Mouse (Mus musculus) induced T-regulatory cell, adult 2 months (primary cell): ENCODE data around the gene Ndufaf7.

Experiments used
- DNase-seq: peaks from one replicate; pipeline ENCODE4 v3.0.0-alpha.2; 2012; ENCODE audit warnings: low read depth

Gene Ndufaf7

DNA sequence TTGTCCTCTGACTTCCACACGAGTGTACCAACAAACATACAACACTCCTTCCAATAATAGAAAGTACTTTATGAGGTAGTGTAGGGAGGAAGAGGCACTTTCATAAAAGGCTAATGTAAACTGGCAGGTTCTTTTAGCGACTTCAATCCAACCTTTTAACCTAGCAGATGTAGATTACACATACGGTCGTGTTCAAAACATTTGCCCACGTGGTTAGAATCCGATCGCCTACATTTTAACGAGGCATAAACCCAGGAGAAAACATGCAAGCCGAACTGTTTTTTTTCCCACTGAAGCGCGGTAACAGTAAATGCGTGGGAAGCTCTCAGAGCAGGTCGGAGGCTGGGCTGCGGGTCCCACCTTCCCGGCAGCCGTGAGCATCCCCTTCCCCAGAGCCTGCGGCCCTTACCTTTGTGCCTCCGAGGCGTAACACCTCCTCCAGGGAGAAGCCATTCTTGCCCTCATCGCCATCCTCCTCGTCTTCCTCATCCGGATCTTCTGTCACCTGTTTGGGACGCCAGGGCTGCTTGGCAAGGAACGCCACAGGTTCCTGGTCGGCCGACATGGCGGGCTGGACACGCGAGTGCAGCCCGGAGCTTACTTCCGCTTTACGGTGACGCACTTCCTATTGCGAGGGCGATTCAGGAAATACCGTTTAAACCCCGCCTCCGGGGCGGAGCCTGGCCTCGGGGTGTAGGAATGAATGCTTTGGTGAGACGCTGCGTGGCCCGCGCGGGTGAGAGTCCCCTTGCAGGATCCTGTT lies at the start of gene Ndufaf7, which contains the start of gene Cebpz:
Ndufaf7 (plus strand) TSS at position 671 of the 763 bp plus-strand sequence.
Cebpz (minus strand) TSS at position 601 of the 763 bp plus-strand sequence.
- peak; percentile 100 for DNase-seq

DNA sequence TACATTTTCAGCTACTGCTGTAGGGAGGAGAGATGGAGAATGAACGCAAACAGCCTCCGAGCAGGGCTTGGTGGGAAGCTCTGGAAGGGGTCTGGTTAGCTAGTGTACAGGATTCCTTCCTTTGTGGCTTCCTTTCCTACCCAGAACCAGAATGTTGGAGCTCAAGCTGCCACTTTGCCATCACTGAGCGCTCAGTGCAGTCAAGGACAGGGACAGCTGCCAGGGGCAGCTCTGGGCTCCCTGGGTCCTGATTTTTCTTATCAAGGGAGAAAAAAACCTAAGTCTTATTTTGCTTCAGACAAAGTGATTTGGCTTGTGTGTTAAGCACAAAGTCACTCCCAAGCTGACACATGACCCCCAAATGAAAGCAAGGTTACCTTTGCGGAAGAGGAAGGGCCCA lies 48.4 kb upstream of the Ndufaf7 start:
- DNase-seq, result no peak

DNA sequence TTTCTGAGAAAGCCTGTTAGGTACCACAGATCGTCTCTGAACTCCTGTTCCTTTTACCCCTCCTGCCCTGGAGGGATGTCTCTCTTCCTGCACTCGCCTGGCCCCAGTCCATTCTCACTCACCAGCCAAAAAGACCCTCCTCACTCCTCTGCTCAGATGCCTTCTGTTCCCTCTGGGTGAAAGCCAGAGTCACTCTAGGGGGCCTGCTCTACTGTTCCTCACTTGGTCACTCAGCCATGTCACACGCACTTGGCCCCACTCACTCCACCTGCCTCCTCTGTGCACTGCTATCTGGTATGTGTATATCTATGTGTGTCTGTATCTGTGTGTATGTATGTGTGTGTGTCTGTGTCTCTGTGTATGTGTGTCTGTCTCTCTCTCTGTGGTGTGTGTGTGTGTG lies 47.8 kb upstream of the Ndufaf7 start:
- no peak for DNase-seq

DNA sequence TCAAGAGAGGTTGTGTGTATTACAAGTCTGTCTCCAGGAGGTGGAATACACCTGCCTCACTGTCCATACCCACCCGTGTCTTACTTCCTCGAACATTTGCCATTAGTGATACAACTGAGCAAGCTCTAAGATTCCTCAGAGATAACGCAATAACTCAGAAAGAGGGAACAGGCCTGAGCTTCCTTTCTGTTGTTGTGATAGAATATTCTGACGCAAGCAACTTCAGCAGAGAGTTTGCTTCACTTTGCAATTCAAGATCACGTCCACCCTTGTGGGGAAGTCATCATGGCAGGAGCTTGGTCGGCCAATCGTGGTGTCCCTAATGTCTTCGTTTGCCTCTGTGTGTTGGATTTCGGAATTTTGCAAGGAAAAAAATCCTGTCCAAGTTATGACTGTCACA lies 45.9 kb upstream of the Ndufaf7 start:
- no peak for DNase-seq

DNA sequence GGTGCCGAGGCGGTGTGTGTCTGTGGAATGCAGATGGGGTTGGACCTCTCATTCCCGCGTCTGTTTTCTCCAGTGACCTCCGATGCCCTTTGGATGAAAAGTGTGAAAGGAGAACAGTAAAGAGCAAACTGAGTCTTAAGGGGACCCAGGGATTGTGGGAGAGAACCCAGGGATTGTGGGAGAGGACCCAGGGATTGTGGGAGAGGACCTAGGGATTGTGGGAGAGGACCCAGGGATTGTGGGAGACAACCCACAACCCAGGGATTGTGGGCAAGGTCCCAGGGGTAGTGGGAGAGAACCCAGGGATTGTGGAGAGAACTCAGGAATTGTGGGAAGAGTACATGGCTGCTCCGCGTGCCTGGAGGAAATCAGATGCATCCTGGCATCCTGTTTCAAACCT lies 41.9 kb upstream of the Ndufaf7 start:
- DNase-seq, result no peak

DNA sequence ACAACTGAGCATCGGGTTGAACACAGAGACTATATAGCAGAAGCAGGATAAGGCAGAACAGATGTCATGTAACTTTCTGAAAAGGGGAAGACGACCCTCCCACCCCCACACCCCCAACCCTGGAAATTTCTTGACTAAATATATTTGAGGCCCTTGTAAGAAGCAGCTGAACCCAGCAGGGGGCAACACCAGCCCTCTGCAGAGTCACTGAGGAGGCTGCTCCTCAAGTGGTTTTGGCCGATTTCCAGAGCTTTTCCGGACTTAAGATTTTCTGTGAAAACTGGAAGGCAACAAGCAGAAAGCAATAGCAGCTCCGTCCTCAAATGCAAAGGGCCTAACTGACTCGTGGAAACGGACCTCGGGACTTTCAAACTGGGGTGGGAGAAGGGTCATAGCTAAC lies 41.5 kb upstream of the Ndufaf7 start:
- peak; percentile 39 for DNase-seq

DNA sequence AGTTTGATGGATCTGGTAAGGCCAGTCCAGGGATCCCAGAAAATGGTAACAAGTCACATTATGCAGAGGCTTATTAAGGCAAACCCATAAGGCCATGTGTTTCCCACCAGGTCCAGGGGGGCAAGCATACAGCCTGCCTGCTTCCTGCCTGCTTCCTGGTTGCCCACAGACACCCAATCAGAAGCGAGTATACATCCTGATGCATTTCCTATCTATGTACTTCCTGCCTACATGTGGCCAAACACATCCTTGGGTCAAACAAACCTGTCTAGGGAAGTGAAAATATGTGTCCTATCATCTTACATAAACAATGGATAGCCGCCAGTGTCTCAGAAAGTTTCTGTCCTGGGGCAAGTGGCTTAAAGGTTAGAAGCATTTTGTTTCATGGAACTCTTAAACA lies 33.8 kb upstream of the Ndufaf7 start:
- no peak for DNase-seq

DNA sequence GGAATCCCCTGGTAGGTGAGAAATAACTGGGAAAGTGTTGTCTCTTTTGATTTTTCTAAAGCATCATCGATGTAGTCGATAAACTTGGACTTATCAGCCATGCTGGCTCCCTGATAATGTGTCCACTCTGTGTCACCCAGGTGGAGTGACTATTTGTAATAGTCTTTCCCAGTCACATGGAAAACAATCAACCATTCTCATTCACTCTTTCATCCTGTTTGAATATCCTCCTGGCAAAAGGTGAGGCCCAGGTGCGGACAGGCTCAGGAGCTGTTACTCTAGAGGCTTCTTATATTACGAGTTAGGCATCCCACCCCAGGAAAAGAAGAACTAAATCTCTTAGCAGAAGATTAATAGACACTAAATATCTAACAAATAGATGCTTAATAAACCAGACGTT lies 30.0 kb upstream of the Ndufaf7 start, which contains the start of gene Sult6b1:
Sult6b1 (minus strand) TSS at position 101 of the 400 bp plus-strand sequence.
- DNase-seq, result no peak

DNA sequence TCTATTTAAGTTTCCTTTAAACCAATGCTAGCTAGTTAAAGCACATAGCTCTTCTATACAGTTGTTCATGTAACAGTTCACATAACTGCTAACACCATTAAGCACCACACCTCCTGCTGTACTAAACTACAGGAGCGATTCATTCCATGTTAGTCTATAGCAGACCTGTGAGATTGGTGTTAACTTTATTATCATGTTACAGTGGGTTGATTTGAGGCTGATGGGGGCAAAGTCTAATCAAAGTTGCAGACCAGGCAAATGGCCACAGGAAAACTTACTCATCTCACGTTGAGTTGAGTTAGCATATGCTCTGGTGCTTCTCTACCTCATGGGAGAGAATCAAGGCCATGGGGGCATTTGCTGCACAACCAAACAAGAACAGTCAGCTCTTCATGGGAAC lies 27.6 kb upstream of the Ndufaf7 start:
- DNase-seq, result no peak

DNA sequence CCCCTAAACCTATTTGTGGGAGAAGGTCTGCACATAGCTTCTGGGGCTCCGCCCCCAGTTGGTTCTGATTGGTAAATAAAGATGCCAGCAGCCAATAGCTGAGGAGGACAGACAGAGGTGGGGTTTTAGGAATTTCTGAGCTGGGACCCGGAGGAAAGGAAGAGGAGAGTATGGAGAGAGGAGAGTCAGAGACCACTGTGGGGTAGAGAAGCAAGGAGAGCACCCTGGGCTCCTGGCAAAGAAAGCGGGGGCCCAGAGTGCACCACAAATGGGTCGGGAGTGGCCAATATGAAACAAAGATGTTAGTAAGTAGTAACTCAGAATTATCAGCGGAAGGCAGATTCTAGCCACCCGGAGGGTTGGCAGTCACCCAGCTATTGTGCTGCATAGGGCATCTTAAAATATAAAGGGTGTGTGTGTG lies 24.1 kb upstream of the Ndufaf7 start:
- peak; percentile 34 for DNase-seq

DNA sequence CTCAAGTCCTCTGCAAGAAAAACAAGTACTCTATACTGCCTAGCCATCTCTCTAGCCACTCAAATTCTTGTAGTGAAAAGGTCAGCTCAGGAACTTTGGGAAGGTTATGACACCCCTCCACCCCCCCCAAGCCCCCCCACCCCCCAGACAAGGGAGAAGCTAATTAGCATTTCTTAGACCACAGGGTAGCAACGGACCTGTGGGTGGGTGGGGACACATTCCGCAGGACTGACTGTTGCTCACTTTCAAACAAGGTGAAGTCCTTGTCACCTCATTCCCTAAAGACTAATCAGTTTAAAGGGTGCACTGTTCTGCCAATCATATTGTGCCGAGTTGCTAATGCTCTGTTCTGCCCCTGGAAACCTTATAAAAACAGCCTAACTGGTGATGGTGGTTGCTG lies 23.0 kb upstream of the Ndufaf7 start:
- no peak for DNase-seq

DNA sequence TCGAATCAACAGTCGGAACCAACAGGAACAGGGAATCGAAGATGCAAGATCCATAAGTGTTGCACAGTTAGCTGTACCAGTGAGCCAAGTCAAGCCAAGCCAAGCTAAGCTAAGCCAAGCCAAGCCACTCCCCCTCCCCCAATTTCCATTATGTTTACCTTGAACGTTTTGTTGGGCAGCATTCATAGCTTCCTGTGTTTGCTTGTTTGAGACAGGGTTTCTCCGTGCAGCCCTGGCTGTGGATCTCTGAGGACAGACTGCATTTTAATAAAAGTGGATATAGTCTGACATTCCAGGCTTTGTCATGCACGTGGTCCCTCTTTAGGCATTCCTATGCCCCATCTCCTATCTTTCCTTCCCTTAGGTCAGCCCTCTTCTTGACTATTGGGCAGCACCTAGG lies 21.2 kb upstream of the Ndufaf7 start:
- DNase-seq, result peak; percentile 53

DNA sequence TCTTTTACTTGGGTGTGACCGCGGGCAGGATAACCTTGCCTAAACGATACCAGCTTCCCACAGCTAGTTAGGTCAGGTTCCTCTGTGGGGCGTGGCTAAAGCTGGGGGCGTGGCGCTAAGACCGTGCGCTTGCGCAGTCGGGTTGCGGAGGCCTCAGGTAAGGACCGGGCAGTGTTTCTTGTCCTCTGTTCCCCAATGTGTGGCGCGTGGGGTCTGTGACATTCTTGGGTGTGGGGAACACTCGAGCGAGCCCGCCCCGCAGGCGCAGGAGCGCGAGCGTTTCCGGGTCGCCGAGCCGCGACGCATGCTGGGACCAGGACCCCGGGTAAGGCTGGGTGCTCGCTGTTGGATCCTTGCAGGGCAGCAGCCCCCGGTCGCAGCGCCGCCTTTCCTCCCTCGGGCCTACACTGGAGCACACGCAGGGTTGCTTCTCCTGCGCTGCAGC lies 20.5 kb upstream of the Ndufaf7 start, which contains the start of gene Cebpzos:
Cebpzos (plus strand) TSS at position 132 of the 445 bp plus-strand sequence.
- DNase-seq, result peak; percentile 95

DNA sequence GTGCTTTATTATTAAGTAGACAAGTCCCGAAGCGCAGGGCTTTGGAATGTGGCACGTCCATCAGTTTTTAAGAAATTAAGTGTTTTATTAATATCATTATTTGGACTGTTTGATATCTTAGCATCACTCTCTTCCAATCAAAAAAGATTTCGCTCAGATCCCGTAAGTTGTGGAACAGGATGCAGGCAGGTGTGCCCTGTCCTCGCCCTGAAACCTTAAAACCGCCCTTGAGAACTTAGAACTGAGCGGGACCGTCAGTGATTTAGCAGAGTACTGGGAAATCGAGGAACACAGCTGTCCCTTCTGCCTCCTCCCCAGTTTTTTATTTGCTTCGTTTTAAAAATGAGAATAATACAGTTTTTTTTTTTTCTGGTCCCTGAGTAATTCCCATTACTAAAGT lies 20.0 kb upstream of the Ndufaf7 start:
- no peak for DNase-seq

DNA sequence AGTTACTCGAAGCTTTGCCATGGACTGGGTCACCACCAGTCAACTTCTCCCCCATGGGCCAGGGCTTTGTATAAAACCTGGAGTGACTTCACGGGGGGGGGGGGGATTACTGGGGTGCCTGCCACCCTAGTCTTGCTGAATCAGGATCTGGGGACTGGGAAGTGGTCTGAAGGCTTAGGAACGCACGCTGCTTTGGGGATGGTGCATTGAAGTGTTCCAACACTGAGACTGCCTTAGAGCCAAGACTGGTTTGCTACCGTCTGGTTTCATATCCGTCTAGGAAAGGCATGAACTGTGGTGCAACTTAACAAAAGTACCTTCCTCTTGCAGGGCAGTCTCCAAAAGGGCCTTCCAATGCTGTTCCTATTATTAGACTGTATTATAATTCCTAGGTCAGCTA lies 19.2 kb upstream of the Ndufaf7 start:
- no peak for DNase-seq

DNA sequence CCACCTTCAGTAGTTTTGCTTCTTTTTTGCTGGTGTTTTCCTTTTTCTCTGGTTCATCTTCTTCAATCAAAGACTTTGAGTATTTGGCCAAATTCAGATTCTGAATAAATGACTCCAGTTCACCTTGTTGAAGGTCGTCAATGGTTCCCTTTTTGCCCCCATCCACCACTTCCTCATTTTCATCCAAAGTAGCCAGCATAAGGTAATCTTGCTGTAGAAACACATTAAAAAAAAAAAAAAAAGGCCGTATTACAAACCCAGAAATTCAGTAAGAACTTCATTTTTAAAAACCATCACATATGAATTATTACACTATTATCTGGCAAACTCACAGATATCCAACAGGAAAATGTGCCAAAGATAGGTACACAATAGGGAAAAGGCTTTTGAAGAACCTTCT lies 1.1 kb upstream of the Ndufaf7 start:
- no peak for DNase-seq

DNA sequence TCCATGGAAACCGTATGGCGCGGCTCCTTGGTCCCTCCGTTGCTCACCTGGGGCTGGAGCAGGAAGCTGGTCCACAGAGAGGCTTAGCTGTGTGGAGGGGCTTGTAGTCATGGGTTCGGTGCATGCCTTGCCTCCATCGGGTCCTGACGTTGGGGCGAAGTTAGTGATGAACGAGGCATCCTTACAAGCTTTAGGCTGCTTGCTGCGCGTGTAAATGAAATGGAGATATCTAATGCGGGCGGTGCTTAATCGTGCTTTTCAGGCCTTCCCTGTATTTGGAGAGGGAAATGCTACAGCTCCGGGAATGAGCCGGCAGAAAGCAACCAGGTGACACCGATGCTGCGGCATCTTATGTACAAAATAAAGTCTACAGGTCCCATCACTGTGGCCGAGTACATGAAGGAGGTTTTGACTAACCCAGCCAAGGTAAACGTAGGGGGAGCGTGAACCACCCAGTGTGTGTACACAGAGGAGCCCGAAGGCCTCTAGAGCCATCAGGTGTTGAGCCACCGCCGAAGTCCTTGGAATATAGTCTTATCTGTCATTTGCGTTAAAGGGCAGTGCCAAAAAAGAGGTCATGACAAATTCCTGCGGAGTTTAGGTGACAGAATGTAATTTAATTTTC lies 405 bp downstream of the Ndufaf7 start:
- no peak for DNase-seq

DNA sequence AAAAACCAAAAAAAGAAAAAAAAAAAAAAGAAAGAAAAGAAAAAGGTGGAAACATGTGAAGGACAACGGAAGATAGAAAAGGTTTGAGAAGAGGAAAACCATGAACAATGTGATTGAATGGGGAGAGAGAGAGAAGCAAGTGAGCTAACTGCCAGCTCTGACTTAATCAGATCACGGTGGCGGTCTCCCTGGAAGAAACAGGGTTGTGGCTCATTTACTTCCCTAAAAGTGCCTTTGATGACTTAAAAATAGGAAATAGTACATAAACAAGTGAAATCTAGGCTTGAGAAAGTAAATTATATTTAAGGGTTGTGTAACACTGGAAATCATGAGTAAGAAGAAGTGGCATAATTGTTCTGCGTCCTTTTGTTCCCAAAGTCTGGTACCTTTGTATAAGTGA lies 2.0 kb downstream of the Ndufaf7 start:
- no peak for DNase-seq

DNA sequence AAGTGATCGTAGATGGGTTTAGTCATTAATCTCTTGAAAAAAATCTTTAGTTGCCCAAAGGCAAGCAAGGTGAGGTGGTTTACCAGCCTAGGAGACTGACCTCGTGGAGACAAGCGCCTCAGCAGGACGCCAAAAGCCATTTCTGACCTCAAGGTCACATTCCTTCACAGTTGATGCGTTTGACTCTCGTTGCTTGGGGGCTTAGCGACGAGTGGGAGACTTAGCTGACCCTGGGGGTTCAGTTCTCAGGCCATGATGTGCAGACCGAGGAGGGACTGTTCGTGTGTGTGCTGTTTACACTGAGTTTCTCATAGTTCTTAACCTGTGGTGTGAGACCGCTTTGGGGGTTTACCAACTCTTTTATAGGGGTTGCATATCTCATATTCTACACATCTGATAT lies 5.6 kb downstream of the Ndufaf7 start:
- no peak for DNase-seq

DNA sequence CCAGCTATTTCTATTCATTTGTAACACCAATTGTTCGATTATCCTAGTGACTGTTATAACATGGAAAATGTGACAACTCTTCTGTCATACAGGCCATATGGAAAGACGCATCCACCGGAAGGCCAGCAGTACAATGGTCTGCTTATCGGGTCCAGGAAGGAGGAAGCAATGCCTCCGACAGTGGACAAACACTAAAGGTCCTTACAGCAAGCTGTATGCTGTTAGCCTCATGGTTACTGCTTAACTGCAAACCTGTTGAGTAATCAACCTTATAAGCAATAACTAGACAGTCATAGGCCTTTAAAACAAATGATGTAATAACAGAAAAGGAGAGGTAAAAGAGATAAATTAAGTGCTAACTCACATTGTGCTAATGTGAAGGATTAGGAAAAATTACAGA lies 14.3 kb downstream of the Ndufaf7 start:
- DNase-seq, result no peak

DNA sequence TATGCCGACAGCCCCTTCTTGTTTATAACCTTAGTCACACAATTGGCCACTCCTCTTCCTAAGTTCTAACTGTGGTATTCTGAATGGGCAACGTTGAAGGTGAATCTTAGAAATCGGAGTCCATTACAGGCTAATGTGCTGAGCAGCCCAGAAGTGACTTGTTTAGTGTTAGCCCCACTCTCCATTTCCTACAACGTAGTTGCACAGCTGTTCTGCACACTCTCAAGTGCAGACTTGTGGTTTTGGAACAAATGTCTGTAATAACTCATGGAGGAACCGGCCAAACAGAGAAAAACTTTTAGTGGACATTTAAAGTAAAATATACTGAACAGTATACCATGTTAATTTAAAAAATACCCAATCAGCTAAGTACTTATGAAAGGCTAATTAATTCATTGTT lies 15.1 kb downstream of the Ndufaf7 start:
- no peak for DNase-seq

DNA sequence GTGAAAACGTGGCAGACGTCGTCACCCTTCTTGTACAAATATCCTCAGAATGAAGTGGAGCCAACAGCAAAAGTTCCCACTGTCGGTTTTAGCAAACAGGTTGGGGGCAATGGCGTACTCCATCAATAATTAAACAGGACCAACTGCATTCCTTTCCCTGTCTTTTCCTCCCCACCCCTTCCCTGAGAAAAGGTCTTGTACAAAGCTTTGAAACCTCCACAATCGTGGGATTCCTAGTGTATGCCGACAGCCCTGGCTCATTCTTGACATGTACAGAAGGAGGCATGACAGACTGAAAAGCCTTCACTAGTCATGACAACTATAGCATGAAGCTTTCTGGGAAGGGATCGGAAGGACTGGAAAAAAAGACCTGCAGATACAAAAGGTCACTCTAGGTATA lies 16.3 kb downstream of the Ndufaf7 start:
- no peak for DNase-seq

DNA sequence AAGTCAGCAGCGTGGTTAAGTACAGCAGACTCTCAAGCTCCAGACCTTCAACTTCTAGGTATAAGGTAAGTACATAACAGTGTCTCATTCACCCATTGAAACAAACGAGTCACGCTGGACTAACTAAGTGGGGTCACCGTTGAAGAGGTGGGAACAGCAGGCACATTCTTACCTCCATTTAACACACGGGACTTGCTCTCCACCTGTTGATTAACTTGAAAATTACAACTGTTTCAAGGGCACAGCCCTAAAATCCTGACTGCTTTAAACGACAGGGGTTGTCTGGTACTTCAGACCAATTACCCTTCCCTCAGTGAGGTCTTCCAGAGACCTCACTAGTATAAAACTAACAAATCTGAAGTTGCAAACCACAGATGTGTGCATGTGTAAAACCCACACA lies 22.5 kb downstream of the Ndufaf7 start:
- DNase-seq, result no peak

DNA sequence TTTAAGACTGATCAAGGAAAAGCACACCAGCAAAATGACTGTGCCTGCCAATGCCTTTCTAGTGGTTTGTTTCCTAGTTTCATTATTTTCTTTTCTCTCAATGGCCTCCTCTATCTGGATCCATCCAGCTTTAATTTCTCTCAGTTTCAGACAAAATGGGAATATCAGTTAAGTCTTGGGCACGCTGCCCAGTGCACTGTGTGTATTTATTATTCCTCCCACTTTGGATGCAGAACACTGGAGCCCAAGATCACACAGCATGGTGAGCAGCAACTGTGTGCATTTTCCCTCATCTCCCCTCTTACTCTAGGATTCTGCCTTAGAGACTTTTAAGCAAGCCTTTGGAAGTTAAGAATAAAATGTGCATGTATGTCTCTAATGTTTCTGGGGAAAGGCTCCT lies 27.5 kb downstream of the Ndufaf7 start:
- no peak for DNase-seq
